Mouse (Mus musculus) adrenal gland, postnatal 10 days (tissue): ENCODE data around the gene Clasrp. TPM values are rescaled to one million over a fixed set of nuclear protein-coding genes. Genes with fewer than 3 reads are reported as not detected.

Source experiments
- DNase-seq: peaks from one replicate; pipeline ENCODE4 v3.0.0; 2021; ENCODE audit warnings: mixed read lengths
- long read RNA-seq, 2 experiments: library from polyadenylated mRNA; stranded (forward); transcript quantifications; one replicate each; pipeline ENCODE4 v2.0.0; 2021
- total RNA-seq, 2 experiments: library from RNA; stranded (reverse); gene quantifications; 2 replicates each; pipeline ENCODE4 v1.2.3; 2021

Clasrp gene
- total RNA-seq: 10 to 100 TPM; 29.6 to 58.3 TPM
- long read RNA-seq, experiment 1, transcript Clasrp-201 (21 exons, 2,180 nt): major isoform, 5 of 19 reads
- long read RNA-seq, experiment 1, partial matches to known transcripts: 6 of 19 reads
- long read RNA-seq, experiment 1, other reads (novel, unspliced or antisense): 7 of 19 reads
- long read RNA-seq, experiment 2, transcript Clasrp-201 (21 exons, 2,180 nt): major isoform, 6 of 21 reads
- long read RNA-seq, experiment 2, partial matches to known transcripts: 2 of 21 reads
- long read RNA-seq, experiment 2, other reads (novel, unspliced or antisense): 10 of 21 reads

- peak; percentile 98 for DNase-seq
Measured at GRCm38 (mm10) chr7:19603849-19604605, at the start of gene Clasrp. Clasrp (minus strand) TSS chr7:19604486.

DNA sequence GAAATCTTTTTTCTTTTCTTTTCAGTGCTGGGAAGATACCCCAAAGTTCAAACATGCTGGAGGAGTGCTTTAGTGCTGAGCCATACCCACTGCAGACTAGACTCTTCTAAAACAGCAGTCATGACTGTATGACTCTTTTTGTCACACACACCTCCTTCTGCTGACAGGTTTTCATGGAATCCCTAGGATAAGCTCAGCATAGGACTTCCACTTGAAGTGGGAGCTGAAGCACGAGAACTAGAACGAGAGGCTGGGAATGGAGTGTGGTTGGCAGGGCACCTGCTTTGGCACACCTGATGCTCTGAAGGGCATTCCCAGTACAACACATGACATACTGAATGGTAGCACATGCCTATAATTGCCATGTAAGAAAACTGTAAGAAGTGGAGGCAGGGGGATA is 48.3 kb upstream of the Clasrp start:
- no peak for DNase-seq

- no peak for DNase-seq
Measured at GRCm38 (mm10) chr7:19651063-19651786, 46.9 kb upstream of the Clasrp start.

DNA sequence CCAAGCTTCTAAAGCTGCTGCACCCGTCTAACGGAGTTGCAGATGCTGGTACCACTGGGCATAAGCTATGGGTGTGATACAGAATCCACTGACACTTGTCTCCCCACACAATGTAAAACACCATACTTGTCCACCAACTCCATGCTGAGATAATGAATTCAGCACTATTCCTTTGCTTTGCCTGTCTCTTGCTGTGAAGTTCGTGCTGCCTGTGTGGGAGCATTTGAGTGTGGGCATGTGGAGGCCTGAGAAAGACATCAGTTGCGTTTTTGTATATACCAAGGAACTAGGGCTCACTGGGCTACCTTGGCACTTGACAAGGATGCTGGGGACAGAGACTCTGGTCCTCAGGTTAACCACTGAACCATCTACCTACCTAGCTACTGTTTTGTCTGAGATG is 36.9 kb upstream of the Clasrp start:
- no peak for DNase-seq

DNA sequence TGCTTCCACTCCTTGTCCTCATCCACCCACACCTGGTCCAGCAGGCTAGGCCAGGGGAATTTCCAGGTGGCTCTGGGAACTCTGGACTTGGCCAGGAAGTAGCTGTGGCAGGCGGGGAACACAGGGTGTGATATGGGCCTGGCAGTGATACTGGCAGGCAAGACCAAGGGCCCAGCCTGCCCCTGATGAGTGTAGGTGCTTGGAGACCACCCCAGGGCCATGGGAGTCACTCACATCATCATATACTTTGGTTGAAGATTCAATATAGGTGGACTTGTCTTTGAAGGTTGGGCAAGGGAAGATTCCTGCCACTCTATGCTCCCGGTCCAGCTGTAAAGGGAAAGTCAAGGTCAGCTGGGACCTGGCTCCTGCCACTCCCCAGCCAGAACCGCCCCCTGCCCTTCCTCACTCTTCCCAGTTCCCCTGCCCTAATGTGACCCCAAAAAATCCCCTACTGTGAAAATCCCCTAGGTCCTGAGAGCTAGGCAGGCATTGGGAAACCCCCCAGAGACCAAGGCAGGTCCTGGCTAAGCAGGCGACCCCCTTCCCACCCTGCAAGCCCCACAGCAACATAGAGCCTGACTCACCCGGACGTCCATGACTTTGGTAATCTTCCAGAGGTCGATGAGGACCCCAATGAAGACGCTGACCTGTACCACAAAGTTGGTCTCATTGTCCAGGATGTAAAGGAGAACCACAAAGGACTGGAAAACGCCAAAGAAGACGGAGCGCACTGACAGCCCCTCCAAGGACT is 31.0 kb upstream of the Clasrp start:
- no peak for DNase-seq

DNA sequence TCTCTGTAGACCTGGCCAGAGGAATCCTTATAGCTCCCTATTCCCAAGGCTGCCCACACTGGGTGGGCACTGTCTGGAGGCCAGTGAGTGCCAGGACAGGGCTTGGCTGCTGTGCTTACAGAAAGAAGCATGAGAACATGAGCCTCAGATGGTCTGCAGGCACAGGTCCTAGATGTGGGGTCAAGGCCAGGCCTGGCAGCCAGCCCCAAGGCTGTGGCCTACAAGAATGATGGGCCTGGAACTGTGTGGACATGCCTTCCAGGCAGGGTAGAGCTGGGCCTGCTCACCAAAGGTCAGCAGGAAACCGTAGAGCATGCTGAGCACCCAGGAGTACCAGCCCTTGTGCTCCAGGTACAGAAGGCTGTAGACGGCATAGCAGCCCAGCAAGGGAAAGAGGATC is 30.3 kb upstream of the Clasrp start:
- peak; percentile 83 for DNase-seq

GRCm38 (mm10) chr7:19633855-19634254 is 29.6 kb upstream of the Clasrp start:
- DNase-seq: no peak

DNA sequence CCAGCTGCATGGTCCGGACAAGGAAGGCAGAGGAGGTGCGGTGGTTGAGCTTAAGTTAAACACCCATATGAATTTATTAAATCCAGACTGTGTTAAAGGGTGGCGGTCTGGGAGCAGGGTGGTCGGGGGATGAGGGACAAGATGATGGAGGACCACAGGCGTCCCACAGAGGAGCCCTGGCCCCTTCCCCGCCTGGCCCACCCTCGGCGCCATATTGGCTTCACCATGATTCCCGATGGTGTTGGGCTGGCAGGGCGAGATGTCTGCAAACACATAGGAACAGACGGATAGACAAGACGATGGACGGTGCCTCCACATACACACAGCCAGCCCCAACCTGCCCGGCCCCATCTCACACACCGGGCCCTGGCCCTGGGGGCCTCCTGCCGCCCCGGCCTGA is 28.9 kb upstream of the Clasrp start:
- no peak for DNase-seq

GRCm38 (mm10) chr7:19632720-19633119 is 28.4 kb upstream of the Clasrp start:
- no peak for DNase-seq

DNA sequence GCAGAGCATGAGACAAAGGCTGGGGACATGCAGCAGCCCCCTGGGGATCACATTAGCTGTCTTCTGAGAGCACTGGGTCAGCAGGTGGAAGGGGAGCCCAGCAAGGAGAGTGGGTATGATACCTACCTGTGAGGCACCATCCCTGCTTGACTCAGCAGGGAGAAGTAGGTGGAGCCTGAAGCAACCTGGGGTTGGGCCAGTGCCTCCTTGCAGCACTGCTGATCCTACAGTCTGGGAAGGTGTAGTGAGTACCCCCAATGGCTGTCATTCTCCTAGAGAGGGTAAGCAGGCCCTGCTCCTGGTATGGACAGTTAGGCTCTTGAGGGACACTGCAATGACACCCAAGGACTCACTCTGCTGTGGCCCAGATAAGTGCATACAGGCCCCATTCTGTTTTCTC is 28.0 kb upstream of the Clasrp start:
- DNase-seq: no peak

- DNase-seq: peak; percentile 96
Measured at GRCm38 (mm10) chr7:19629361-19629734, 25.1 kb upstream of the Clasrp start, which contains the start of gene Relb. Relb (minus strand) TSS chr7:19629438.

- peak; percentile 98 for DNase-seq
Measured at GRCm38 (mm10) chr7:19628536-19629360, 24.5 kb upstream of the Clasrp start.

- DNase-seq: no peak
Measured at GRCm38 (mm10) chr7:19628192-19628535, 23.9 kb upstream of the Clasrp start.

DNA sequence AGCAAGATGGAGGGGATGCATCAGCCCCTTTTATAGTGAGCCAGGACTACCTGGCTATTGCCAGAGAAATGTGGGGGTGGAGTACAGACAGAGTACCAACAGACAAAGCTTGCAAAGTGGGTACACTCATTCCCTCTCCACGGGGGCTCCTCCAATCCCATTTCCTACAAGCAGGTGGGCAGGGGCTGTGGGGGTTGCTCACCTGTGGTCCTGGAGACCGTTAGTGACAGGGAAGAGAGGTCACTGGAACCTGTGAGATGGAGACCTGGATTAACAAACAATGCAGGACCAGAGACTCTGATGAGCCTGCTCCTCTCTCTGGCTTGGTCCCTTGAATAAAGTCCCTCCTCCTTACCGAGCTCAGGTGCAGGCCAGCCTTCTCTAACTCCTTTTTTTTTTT is 23.4 kb upstream of the Clasrp start:
- DNase-seq: no peak

GRCm38 (mm10) chr7:19623433-19623832 is 19.1 kb upstream of the Clasrp start:
- DNase-seq: no peak

- no peak for DNase-seq
Measured at GRCm38 (mm10) chr7:19622241-19622640, 18.0 kb upstream of the Clasrp start.

- DNase-seq: no peak
Measured at GRCm38 (mm10) chr7:19620811-19621210, 16.5 kb upstream of the Clasrp start.

DNA sequence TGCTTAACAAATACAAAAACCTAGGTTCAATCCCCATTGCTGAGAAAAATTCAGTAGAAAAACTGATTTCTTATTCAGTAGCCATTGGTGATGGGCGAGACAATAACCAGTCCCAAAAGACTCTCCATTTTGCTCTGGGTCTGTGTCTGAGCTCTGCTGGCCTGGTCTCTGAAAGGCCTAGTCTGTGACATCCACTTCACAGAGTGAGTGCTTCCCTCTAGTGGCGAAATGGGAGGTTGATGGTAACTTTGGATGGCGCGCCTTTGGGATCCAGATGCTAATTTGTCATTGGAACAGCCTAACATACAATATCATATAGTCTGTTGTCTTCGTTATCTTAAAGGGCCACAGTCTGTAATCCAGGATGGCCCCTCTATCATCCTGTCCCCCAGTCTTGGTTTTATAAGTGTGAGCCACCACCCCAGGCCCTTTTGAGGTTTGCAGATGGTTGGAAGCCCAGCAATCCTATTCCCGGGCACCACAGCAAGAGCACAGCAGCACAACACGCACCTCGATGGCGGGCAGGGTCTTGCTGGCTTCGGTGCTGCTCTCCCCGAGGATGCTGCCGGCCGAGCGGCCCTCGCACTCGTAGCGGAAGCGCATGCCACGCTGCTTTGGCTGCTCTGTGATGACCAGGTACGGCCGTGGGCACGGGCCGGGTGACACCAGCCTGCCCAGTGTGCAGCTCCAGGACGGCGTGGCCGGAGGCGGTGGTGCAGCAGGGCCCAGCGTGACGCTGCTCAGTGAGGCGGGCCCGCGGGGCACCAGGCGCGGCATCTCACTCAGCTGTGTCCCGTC is 14.9 kb upstream of the Clasrp start:
- DNase-seq: peak; percentile 85

GRCm38 (mm10) chr7:19615036-19615577 is 10.8 kb upstream of the Clasrp start:
- DNase-seq: no peak

GRCm38 (mm10) chr7:19610969-19611368 is 6.7 kb upstream of the Clasrp start:
- no peak for DNase-seq
